ENCODE assay signal across 8 mouse cellular contexts in genomic region chr8:84771941-84772378, GRCm38 (mm10). TPM values are rescaled to one million over a fixed set of nuclear protein-coding genes. Genes with fewer than 3 reads are reported as not detected.
A peak's percentile ranks its signal among the peaks of the same experiment; 100 is the strongest.
DNase-seq lines count a peak whose midpoint lies in the region; ATAC-seq and TF ChIP-seq lines count a peak whose summit lies in the region.

No protein-coding gene starts in this region.

- no peak overlapping the region; the same call in 1 of the 2 replicates for H3K4me2 ChIP-seq in heart, postnatal 0 days (ENCODE audit: low read depth, low read length)
- H3K4me2 ChIP-seq in forebrain, embryonic 13.5 days = peak overlapping the region; percentile 64
- H3K4me2 ChIP-seq in lung, embryonic 15.5 days = peak overlapping the region; percentile 56

- no peaks in the 10 kb centered on the region for H3K9me3 ChIP-seq in heart, postnatal 0 days (replicated peaks; ENCODE audit: control insufficient read depth, low read length)
- no peaks in the 10 kb centered on the region for H3K9me3 ChIP-seq in forebrain, embryonic 13.5 days (replicated peaks)
- H3K9me3 ChIP-seq in lung, embryonic 15.5 days = no peaks in the 10 kb centered on the region

- H3K27me3 ChIP-seq in heart, postnatal 0 days (ENCODE audit: control insufficient read depth, insufficient read depth, low read length) = peaks cover 15% of the 10 kb centered on the region
- H3K27me3 ChIP-seq in forebrain, embryonic 13.5 days = peaks cover 74% of the 10 kb centered on the region
- peaks cover 13% of the 10 kb centered on the region for H3K27me3 ChIP-seq in lung, embryonic 15.5 days
- H3K27me3 ChIP-seq in testis, adult 2 months (ENCODE audit: control insufficient read depth, insufficient read depth, low read length) = no peaks in the 10 kb centered on the region

- peaks cover 20% of the 10 kb centered on the region; the same call in 1 of the 2 replicates for H3K4me1 ChIP-seq in heart, postnatal 0 days (ENCODE audit: control insufficient read depth, insufficient read depth)
- H3K4me1 ChIP-seq in forebrain, embryonic 13.5 days = peaks cover 82% of the 10 kb centered on the region
- peaks cover 76% of the 10 kb centered on the region for H3K4me1 ChIP-seq in lung, embryonic 15.5 days
- H3K4me1 ChIP-seq in testis, adult 2 months (ENCODE audit: control insufficient read depth, insufficient read depth, low read length) = peaks cover 23% of the 10 kb centered on the region

- TF ChIP-seq CTCF in heart, postnatal 0 days (IDR thresholded peaks at IDR 0.05; ENCODE audit: low read depth) = no peak
- TF ChIP-seq CTCF in brain, embryonic 14.5 days (IDR thresholded peaks at IDR 0.05; ENCODE audit: borderline replicate concordance, extremely low read depth, insufficient read depth, insufficient read length) = no peak
- no peak for TF ChIP-seq CTCF in testis, adult 2 months (IDR thresholded peaks at IDR 0.05; ENCODE audit: control insufficient read depth, insufficient read depth, insufficient replicate concordance, low read depth, low read length)

- no peak for DNase-seq in heart, postnatal 0 days (ENCODE audit: low spot score)
- DNase-seq in heart, postnatal 36 days = no peak
- DNase-seq in brain, embryonic 14.5 days (ENCODE audit: low read depth) = peak; percentile 62
- DNase-seq in B cell, adult 2 months = no peak

- no peak overlapping the region for H3K9ac ChIP-seq in heart, postnatal 0 days (replicated peaks; ENCODE audit: low read depth, low read length)
- peak overlapping the region; percentile 79 for H3K9ac ChIP-seq in forebrain, embryonic 13.5 days
- H3K9ac ChIP-seq in lung, embryonic 15.5 days = peak overlapping the region; percentile 29; the same call in 1 of the 2 replicates

- intact Hi-C loops in heart, postnatal 36 days (cut with DNase I) = no loop called here

- H3K4me3 ChIP-seq in heart, postnatal 0 days (ENCODE audit: low read depth, low read length) = 0 out of 2 replicates have a peak overlapping the region, but pooled peaks have one; percentile 1
- H3K4me3 ChIP-seq in forebrain, embryonic 13.5 days = peak overlapping the region; percentile 45
- H3K4me3 ChIP-seq in lung, embryonic 15.5 days = peak overlapping the region; percentile 12
- H3K4me3 ChIP-seq in testis, adult 2 months (ENCODE audit: control insufficient read depth, low read depth, low read length) = peak overlapping the region; percentile 20

- no peak for ATAC-seq in heart, postnatal 0 days (ENCODE audit: insufficient read depth, low read depth)
- no peak for ATAC-seq in forebrain, embryonic 13.5 days
- ATAC-seq in lung, embryonic 15.5 days (ENCODE audit: borderline replicate concordance, extremely low read depth, low FRiP score, low TSS enrichment) = no peak
- no peak for ATAC-seq in activated CD4-positive, CD25-positive, alpha-beta regulatory T cell, adult 4 months

- H3K27ac ChIP-seq in heart, postnatal 0 days (ENCODE audit: low read depth) = no peak overlapping the region
- peak overlapping the region; percentile 97 for H3K27ac ChIP-seq in forebrain, embryonic 13.5 days
- H3K27ac ChIP-seq in lung, embryonic 15.5 days = peak overlapping the region; percentile 89
- no peak overlapping the region for H3K27ac ChIP-seq in testis, adult 2 months (ENCODE audit: control insufficient read depth, insufficient read depth, low read depth, low read length)

- no peak for TF ChIP-seq EP300 in heart, postnatal 0 days (IDR thresholded peaks at IDR 0.05; ENCODE audit: low read depth)

- WGBS in heart, postnatal 0 days = 43% methylated on average over 34 of the region's 34 CpGs
- WGBS in forebrain, embryonic 13.5 days = 8% methylated on average over 34 of the region's 34 CpGs
- WGBS in lung, embryonic 15.5 days = 13% methylated on average over 32 of the region's 34 CpGs

- H3K36me3 ChIP-seq in heart, postnatal 0 days (replicated peaks; ENCODE audit: control insufficient read depth, insufficient read depth, low read length) = peaks cover 19% of the 10 kb centered on the region
- peaks cover 37% of the 10 kb centered on the region for H3K36me3 ChIP-seq in forebrain, embryonic 13.5 days (ENCODE audit: poor library complexity, severe bottlenecking)
- H3K36me3 ChIP-seq in lung, embryonic 15.5 days = peaks cover 22% of the 10 kb centered on the region
- no peaks in the 10 kb centered on the region for H3K36me3 ChIP-seq in testis, adult 2 months (ENCODE audit: control insufficient read depth, insufficient read depth, low read length)

- TF ChIP-seq POLR2A in brain, embryonic 14.5 days (IDR thresholded peaks at IDR 0.05; ENCODE audit: borderline replicate concordance, extremely low read depth, insufficient read depth, insufficient read length, poor library complexity, severe bottlenecking) = no peak
- no peak for TF ChIP-seq POLR2A in testis, adult 2 months (IDR thresholded peaks at IDR 0.05; ENCODE audit: control insufficient read depth, low read depth, low read length)

RNA-seq across cellular contexts. Expression of gene Nfix, which starts 28.2 kb away (rescaled TPM):
- total RNA-seq in heart, postnatal 0 days (2014; rRNA removed; ENCODE audit: low replicate concordance) = 41.9 and 48.5 TPM in 2 replicates
- 18.2 TPM in 2 replicates for polyA plus RNA-seq in heart, postnatal 0 days (2015; fragmentation: Nextera tagmentation; extraction: Ambion mirVana)
- 100 to 1,000 TPM; 279 to 296 TPM for total RNA-seq in heart, postnatal 36 days (2021)
- polyA plus RNA-seq in brain, embryonic 14.5 days (2012; rRNA removed) = 34.0 and 46.8 TPM in 2 replicates
- polyA plus RNA-seq in forebrain, embryonic 13.5 days (2015; fragmentation: Nextera tagmentation; extraction: Ambion mirVana) = 127 and 145 TPM in 2 replicates
- polyA plus RNA-seq in lung, embryonic 15.5 days (2015; fragmentation: Nextera tagmentation; extraction: Ambion mirVana) = 39.2 and 42.7 TPM in 2 replicates
- polyA plus RNA-seq in testis, adult 2 months (2012; rRNA removed) = 4.3 and 5.0 TPM in 2 replicates
- polyA plus RNA-seq in activated CD4-positive, CD25-positive, alpha-beta regulatory T cell, adult 4 months (2017; shearing (Covaris generic)) = 1 to 10 TPM; 2.0 to 2.2 TPM

RNA-seq across cellular contexts. Expression of gene G430095P16Rik, which starts 49.2 kb away (rescaled TPM):
- 1.0 TPM in 1 of 2 replicates, not detected in the other for total RNA-seq in heart, postnatal 0 days (2014; rRNA removed; ENCODE audit: low replicate concordance)
- polyA plus RNA-seq in heart, postnatal 0 days (2015; fragmentation: Nextera tagmentation; extraction: Ambion mirVana) = 3.0 and 3.1 TPM in 2 replicates
- total RNA-seq in heart, postnatal 36 days (2021) = under 1 TPM in 1 of 2 experiments, not detected in 1; 0.44 TPM
- 0.92 and 1.5 TPM in 2 replicates for polyA plus RNA-seq in brain, embryonic 14.5 days (2012; rRNA removed)
- polyA plus RNA-seq in forebrain, embryonic 13.5 days (2015; fragmentation: Nextera tagmentation; extraction: Ambion mirVana) = 3.7 and 3.8 TPM in 2 replicates
- polyA plus RNA-seq in lung, embryonic 15.5 days (2015; fragmentation: Nextera tagmentation; extraction: Ambion mirVana) = 3.4 and 4.4 TPM in 2 replicates
- polyA plus RNA-seq in testis, adult 2 months (2012; rRNA removed) = 0.32 TPM in 2 replicates
- polyA plus RNA-seq in activated CD4-positive, CD25-positive, alpha-beta regulatory T cell, adult 4 months (2017; shearing (Covaris generic)) = 10 to 100 TPM; 20.2 to 37.5 TPM

RNA-seq across cellular contexts. Expression of gene Dand5, which starts 50.7 kb away (rescaled TPM):
- total RNA-seq in heart, postnatal 0 days (2014; rRNA removed; ENCODE audit: low replicate concordance) = 2.1 and 15.4 TPM in 2 replicates
- 6.2 and 8.0 TPM in 2 replicates for polyA plus RNA-seq in heart, postnatal 0 days (2015; fragmentation: Nextera tagmentation; extraction: Ambion mirVana)
- 1 to 10 TPM; 9.3 to 9.9 TPM for total RNA-seq in heart, postnatal 36 days (2021)
- polyA plus RNA-seq in brain, embryonic 14.5 days (2012; rRNA removed) = 8.0 and 8.9 TPM in 2 replicates
- polyA plus RNA-seq in forebrain, embryonic 13.5 days (2015; fragmentation: Nextera tagmentation; extraction: Ambion mirVana) = 7.3 and 8.2 TPM in 2 replicates
- 6.0 and 6.3 TPM in 2 replicates for polyA plus RNA-seq in lung, embryonic 15.5 days (2015; fragmentation: Nextera tagmentation; extraction: Ambion mirVana)
- polyA plus RNA-seq in testis, adult 2 months (2012; rRNA removed) = 27.1 and 29.7 TPM in 2 replicates
- 1 to 10 TPM; 4.2 to 4.5 TPM for polyA plus RNA-seq in activated CD4-positive, CD25-positive, alpha-beta regulatory T cell, adult 4 months (2017; shearing (Covaris generic))

RNA-seq across cellular contexts. Expression of gene Gadd45gip1, which starts 59.4 kb away (rescaled TPM):
- 47.1 and 49.8 TPM in 2 replicates for total RNA-seq in heart, postnatal 0 days (2014; rRNA removed; ENCODE audit: low replicate concordance)
- polyA plus RNA-seq in heart, postnatal 0 days (2015; fragmentation: Nextera tagmentation; extraction: Ambion mirVana) = 48.1 and 50.0 TPM in 2 replicates
- 10 to 100 TPM; 28.5 to 29.5 TPM for total RNA-seq in heart, postnatal 36 days (2021)
- polyA plus RNA-seq in brain, embryonic 14.5 days (2012; rRNA removed) = 30.1 and 39.2 TPM in 2 replicates
- 42.6 and 47.0 TPM in 2 replicates for polyA plus RNA-seq in forebrain, embryonic 13.5 days (2015; fragmentation: Nextera tagmentation; extraction: Ambion mirVana)
- polyA plus RNA-seq in lung, embryonic 15.5 days (2015; fragmentation: Nextera tagmentation; extraction: Ambion mirVana) = 43.4 and 47.0 TPM in 2 replicates
- 9.4 and 12.0 TPM in 2 replicates for polyA plus RNA-seq in testis, adult 2 months (2012; rRNA removed)
- polyA plus RNA-seq in activated CD4-positive, CD25-positive, alpha-beta regulatory T cell, adult 4 months (2017; shearing (Covaris generic)) = 10 to 100 TPM; 18.5 to 21.5 TPM

Comparison
In these comparisons a context has a peak if more than half of its experiments do, and no peak if none do; other contexts are left out.
1. H3K27ac ChIP-seq: peak in forebrain, embryonic 13.5 days (single experiment) and lung, embryonic 15.5 days (single experiment); none in heart, postnatal 0 days (single experiment) and testis, adult 2 months (single experiment).
2. Peak in every context shown above with its lines, with median percentiles within 50 percentile points of each other: H3K4me3 ChIP-seq.